Mouse (Mus musculus): Measurements from ENCODE around the gene Hmg20b. TPM values are rescaled to one million over a fixed set of nuclear protein-coding genes. Genes with fewer than 3 reads are reported as not detected.

Hmg20b gene
- polyA plus RNA-seq, 1 experiment, result 42.7 TPM

- peak; percentile 58 for TF ChIP-seq POLR2A (IDR thresholded peaks at IDR 0.05; ENCODE audit: borderline replicate concordance, insufficient read depth, low read length)
- no peak for TF ChIP-seq CTCF (IDR thresholded peaks at IDR 0.05; ENCODE audit: borderline replicate concordance, insufficient read depth, low read depth, low read length)
- peaks cover 20% of the 10 kb centered on the region for H3K4me1 ChIP-seq (ENCODE audit: control insufficient read depth, insufficient read depth, low read length)
- WGBS, result 2% methylated on average over 79 of the region's 79 CpGs
- peak within 1 kb of the TSS; percentile 82 for H3K4me3 ChIP-seq (replicated peaks; ENCODE audit: insufficient read depth, low read depth, low read length)
- H3K27ac ChIP-seq (ENCODE audit: insufficient read depth, low read length), result no peak within 1 kb of the TSS
- peak; percentile 92 for DNase-seq
- H3K27me3 ChIP-seq (ENCODE audit: control insufficient read depth, insufficient read depth, low read length), result no peaks in the 10 kb centered on the region
Measured at GRCm38 (mm10) chr10:81356991-81357844, 6.9 kb upstream of the Hmg20b start, which contains the start of gene Mfsd12. TSS of gene Mfsd12 (plus strand) at chr10:81357491.

DNA sequence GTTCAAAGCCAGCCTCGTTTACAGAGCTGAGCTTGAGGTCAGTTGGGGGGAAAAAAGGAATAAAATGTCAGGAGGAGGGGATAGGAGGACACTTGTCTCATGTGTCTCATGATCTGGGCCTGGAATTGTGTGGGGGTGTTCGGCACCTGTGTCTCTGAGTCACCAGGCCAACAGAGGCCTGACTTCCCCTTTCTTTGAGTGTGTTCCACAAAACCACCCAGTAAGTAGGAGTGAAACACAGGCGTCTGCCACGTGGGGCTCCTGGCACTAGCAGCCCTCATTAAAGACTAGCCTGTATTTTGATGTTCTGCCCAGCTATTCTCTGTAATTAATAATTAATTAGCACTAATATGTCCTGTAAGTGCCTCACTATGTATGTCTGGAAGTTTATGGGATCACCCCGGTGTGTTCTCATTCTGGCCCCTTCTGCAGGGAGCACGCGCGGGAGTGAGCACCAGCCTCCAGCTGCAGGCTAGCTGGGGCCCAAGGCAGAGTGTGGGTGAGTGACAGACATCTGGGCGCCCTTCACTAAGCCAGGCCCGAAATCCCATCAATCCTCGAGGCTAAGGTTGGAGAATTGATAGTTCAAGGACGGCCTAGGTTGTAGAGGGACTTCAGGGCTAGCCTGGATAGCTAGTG lies 6.2 kb upstream of the Hmg20b start:
- DNase-seq, result no peak
- no peak overlapping the region for H3K4me3 ChIP-seq (replicated peaks; ENCODE audit: insufficient read depth, low read depth, low read length)
- H3K27me3 ChIP-seq (ENCODE audit: control insufficient read depth, insufficient read depth, low read length), result no peaks in the 10 kb centered on the region
- TF ChIP-seq CTCF (IDR thresholded peaks at IDR 0.05; ENCODE audit: borderline replicate concordance, insufficient read depth, low read depth, low read length) (no peak), POLR2A (IDR thresholded peaks at IDR 0.05; ENCODE audit: borderline replicate concordance, insufficient read depth, low read length) (no peak)
- H3K27ac ChIP-seq (ENCODE audit: insufficient read depth, low read length), result no peak overlapping the region
- peaks cover 20% of the 10 kb centered on the region for H3K4me1 ChIP-seq (ENCODE audit: control insufficient read depth, insufficient read depth, low read length)
- WGBS, result 60% methylated on average over 12 of the region's 12 CpGs

- Histone ChIP-seq H3K4me1 (ENCODE audit: control insufficient read depth, insufficient read depth, low read length) (peaks cover 20% of the 10 kb centered on the region), H3K27me3 (ENCODE audit: control insufficient read depth, insufficient read depth, low read length) (no peaks in the 10 kb centered on the region), H3K4me3 (replicated peaks; ENCODE audit: insufficient read depth, low read depth, low read length) (no peak overlapping the region), H3K27ac (ENCODE audit: insufficient read depth, low read length) (no peak overlapping the region)
- WGBS, result 87% methylated on average over 4 of the region's 4 CpGs
- no peak for TF ChIP-seq CTCF (IDR thresholded peaks at IDR 0.05; ENCODE audit: borderline replicate concordance, insufficient read depth, low read depth, low read length)
- no peak for TF ChIP-seq POLR2A (IDR thresholded peaks at IDR 0.05; ENCODE audit: borderline replicate concordance, insufficient read depth, low read length)
- no peak for DNase-seq
Measured at GRCm38 (mm10) chr10:81355533-81355932, 5.3 kb upstream of the Hmg20b start.

DNA sequence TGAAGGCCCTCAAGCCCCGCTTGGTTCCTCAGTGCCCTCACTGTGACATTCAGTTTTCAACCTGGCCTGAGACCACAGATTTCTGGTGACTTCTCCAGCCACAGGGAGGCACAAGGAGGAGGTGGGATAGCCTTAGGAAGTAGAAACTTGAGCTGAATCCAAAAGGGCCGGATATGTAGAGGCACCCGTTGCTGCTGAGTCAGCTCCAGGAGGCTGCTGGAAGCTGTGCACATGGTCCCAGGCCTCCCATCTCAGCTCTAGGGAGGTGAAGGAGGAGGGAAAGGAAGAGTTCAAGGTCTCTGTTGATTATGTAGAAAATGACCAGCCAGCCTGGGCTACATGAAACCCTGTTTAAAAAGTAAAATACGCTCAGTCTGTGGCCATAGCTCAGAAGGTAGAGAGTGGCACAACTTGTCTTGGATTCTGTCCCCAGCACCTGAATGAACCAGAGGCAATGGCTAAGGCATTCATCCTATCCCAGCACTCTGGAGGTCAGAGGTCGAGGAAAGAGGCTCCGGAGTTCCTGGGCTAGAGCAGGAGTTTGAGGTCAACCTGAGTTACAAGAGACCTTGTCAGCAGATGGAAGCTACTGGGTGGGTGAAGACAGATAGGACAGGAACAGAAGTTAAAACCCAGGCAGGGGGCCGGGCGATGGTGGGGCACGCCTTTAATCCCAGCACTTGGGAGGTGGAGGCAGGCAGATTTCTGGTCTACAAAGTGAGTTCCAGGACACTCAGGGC lies 4.6 kb upstream of the Hmg20b start:
- no peak for TF ChIP-seq POLR2A (IDR thresholded peaks at IDR 0.05; ENCODE audit: borderline replicate concordance, insufficient read depth, low read length)
- TF ChIP-seq CTCF (IDR thresholded peaks at IDR 0.05; ENCODE audit: borderline replicate concordance, insufficient read depth, low read depth, low read length), result no peak
- no peak overlapping the region for H3K27ac ChIP-seq (ENCODE audit: insufficient read depth, low read length)
- no peak overlapping the region for H3K4me3 ChIP-seq (replicated peaks; ENCODE audit: insufficient read depth, low read depth, low read length)
- 75% methylated on average over 9 of the region's 9 CpGs for WGBS
- H3K4me1 ChIP-seq (ENCODE audit: control insufficient read depth, insufficient read depth, low read length), result peaks cover 17% of the 10 kb centered on the region
- DNase-seq, result no peak
- H3K27me3 ChIP-seq (ENCODE audit: control insufficient read depth, insufficient read depth, low read length), result no peaks in the 10 kb centered on the region

GRCm38 (mm10) chr10:81351678-81352291 lies 1.5 kb upstream of the Hmg20b start:
- H3K4me1 ChIP-seq (ENCODE audit: control insufficient read depth, insufficient read depth, low read length), result peaks cover 8% of the 10 kb centered on the region
- WGBS, result 30% methylated on average over 9 of the region's 9 CpGs
- H3K27ac ChIP-seq (ENCODE audit: insufficient read depth, low read length), result no peak overlapping the region
- DNase-seq, result no peak
- no peak overlapping the region for H3K4me3 ChIP-seq (replicated peaks; ENCODE audit: insufficient read depth, low read depth, low read length)
- no peak for TF ChIP-seq POLR2A (IDR thresholded peaks at IDR 0.05; ENCODE audit: borderline replicate concordance, insufficient read depth, low read length)
- no peaks in the 10 kb centered on the region for H3K27me3 ChIP-seq (ENCODE audit: control insufficient read depth, insufficient read depth, low read length)

GRCm38 (mm10) chr10:81349961-81350350 lies 324 bp downstream of the Hmg20b start:
- no peak overlapping the region for H3K27ac ChIP-seq (ENCODE audit: insufficient read depth, low read length)
- DNase-seq, result no peak
- H3K27me3 ChIP-seq (ENCODE audit: control insufficient read depth, insufficient read depth, low read length), result no peaks in the 10 kb centered on the region
- TF ChIP-seq POLR2A (IDR thresholded peaks at IDR 0.05; ENCODE audit: borderline replicate concordance, insufficient read depth, low read length) (no peak), CTCF (IDR thresholded peaks at IDR 0.05; ENCODE audit: borderline replicate concordance, insufficient read depth, low read depth, low read length) (no peak)
- H3K4me1 ChIP-seq (ENCODE audit: control insufficient read depth, insufficient read depth, low read length), result peaks cover 6% of the 10 kb centered on the region; the same call in 1 of the 2 replicates
- peak overlapping the region; percentile 72 for H3K4me3 ChIP-seq (replicated peaks; ENCODE audit: insufficient read depth, low read depth, low read length)
- 1% methylated on average over 29 of the region's 29 CpGs for WGBS

DNA sequence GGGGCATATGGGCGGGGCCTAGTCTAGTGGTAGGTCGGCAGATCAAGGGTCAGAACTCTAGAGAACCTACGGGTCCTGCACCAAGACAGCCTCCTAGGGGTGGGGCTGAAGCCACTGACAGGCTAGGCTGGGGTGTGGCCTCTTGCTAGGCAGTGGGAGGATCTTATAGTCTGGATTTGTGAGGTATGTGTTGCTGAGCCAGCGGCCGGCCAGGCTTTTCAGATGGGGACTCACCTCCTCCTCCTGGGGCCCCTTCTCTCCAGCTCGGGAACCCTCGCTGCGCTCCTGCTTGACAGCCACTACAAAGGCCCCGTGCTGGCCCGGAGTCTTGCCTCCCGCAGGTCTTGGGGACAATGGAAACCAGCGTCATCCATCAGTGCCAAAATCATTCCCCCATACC lies 1.1 kb downstream of the Hmg20b start:
- H3K4me3 ChIP-seq (replicated peaks; ENCODE audit: insufficient read depth, low read depth, low read length), result no peak overlapping the region
- WGBS, result 11% methylated on average over 12 of the region's 12 CpGs

More for the DNA sequence above, 1.1 kb downstream of the Hmg20b start:
- no peak for DNase-seq
- H3K27ac ChIP-seq (ENCODE audit: insufficient read depth, low read length), result no peak overlapping the region
- no peaks in the 10 kb centered on the region for H3K27me3 ChIP-seq (ENCODE audit: control insufficient read depth, insufficient read depth, low read length)
- TF ChIP-seq POLR2A (IDR thresholded peaks at IDR 0.05; ENCODE audit: borderline replicate concordance, insufficient read depth, low read length), result no peak
- no peak for TF ChIP-seq CTCF (IDR thresholded peaks at IDR 0.05; ENCODE audit: borderline replicate concordance, insufficient read depth, low read depth, low read length)
- H3K4me1 ChIP-seq (ENCODE audit: control insufficient read depth, insufficient read depth, low read length), result peaks cover 6% of the 10 kb centered on the region; the same call in 1 of the 2 replicates

Data from cerebellum, adult 2 months (tissue).